Mouse (Mus musculus): ENCODE data around the gene Gtsf1.

DNA sequence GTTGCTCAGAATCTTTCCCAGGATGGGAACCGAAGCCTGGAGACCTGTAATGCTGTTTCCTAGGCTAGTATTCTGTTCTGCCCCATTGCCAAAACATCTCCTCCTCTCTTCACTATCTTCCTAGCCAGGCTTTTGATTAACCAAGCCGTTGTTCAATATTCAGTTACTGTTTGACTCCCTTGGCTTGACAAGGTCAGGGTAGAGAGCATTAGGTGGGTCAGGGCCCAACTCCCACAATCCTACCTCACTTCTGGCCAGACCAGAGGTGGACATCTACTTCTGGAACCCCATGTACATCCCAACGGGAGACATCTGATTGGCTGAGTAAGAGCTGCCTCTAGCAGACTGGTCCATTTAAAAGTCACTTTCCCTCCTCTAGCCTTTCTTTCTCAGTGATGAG, 67.3 kb downstream of the Gtsf1 start:
- no peak for TF ChIP-seq CTCF (IDR thresholded peaks at IDR 0.05; ENCODE audit: control insufficient read depth, insufficient read depth, insufficient read length)
- TF ChIP-seq MAX (IDR thresholded peaks at IDR 0.05), result no peak
- TF ChIP-seq CEBPB (IDR thresholded peaks at IDR 0.05; ENCODE audit: low read depth), result no peak
- no peak for TF ChIP-seq MYOD1 (IDR thresholded peaks at IDR 0.05; ENCODE audit: control insufficient read depth, insufficient read length, low read depth)
